Mouse (Mus musculus): ENCODE results near the gene Rhox2e. TPM values are rescaled to one million over a fixed set of nuclear protein-coding genes. Genes with fewer than 3 reads are reported as not detected.
"Not testable (repeated sequence)": the region's sequence is repeated elsewhere in the genome, so short reads cannot be mapped to it uniquely, and the experiment has no call there.

The Rhox2e gene
- polyA plus RNA-seq (2015; fragmentation: Nextera tagmentation; extraction: Ambion mirVana) = not detected in 2 replicates

DNA sequence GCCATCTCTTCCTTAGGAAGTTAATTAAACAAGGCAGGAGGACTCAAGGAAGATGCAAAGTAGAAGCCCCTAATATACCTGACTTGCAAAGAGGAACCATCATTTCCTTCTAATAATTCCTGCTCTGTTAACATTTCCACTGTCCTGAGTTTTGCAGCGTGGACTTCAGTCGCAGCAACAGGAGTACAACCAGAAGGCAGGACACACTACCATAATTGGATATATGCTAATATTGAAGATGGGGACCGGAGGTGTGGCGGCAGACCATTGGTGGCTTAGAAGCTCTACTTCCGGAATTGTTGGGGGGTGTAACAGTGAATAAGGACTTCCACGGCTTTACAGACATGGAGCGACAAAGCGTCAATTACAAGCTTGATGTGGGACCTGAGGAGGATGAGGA, at the start of gene Rhox2e:
Rhox2e (plus strand) TSS at position 301 of the 400 bp plus-strand sequence.
- DNase-seq (ENCODE audit: low spot score) = not testable (repeated sequence)

- DNase-seq (ENCODE audit: low spot score) = not testable (repeated sequence)
These were observed 16.2 kb upstream of the Rhox2e start, which contains the start of gene Rhox4d for GRCm38 (mm10) chrX:37514059-37514458. Rhox4d (plus strand) TSS chrX:37514359.

DNA sequence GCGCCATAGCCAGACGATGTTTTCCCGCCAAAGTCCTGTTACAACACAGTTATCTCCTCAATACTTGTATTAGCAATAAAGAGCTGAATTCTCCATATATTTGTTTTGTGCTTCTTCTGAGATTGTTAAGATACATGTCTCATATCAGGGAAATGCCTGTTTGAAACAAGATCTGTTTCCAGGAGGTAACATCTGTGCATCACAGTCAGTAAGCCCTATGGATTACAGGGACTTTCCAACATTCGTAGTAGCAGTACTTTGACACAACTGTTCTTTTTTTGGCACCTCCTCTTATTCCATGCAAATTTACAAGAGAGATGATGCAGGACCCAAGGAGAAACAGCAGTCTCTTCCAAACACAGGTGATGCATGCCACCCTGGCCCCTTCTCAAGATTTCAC, 11.5 kb downstream of the Rhox2e start, which contains the start of gene Rhox3e:
Rhox3e (plus strand) TSS at position 301 of the 400 bp plus-strand sequence.
- not testable (repeated sequence) for DNase-seq (ENCODE audit: low spot score)

- DNase-seq (ENCODE audit: low spot score) = not testable (repeated sequence)
These were observed 26.9 kb downstream of the Rhox2e start, which contains the start of gene Rhox4e for GRCm38 (mm10) chrX:37557112-37557511. Rhox4e (plus strand) TSS chrX:37557412.

DNA sequence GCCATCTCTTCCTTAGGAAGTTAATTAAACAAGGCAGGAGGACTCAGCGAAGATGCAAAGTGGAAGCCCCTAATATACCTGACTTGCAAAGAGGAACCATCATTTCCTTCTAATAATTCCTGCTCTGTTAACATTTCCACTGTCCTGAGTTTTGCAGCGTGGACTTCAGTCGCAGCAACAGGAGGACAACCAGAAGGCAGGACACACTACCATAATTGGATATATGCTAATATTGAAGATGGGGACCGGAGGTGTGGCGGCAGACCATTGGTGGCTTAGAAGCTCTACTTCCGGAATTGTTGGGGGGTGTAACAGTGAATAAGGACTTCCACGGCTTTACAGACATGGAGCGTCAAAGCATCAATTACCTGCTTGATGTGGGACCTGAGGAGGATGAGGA, 40.9 kb downstream of the Rhox2e start, which contains the start of gene Rhox2f:
Rhox2f (plus strand) TSS at position 301 of the 400 bp plus-strand sequence.
- DNase-seq (ENCODE audit: low spot score) = not testable (repeated sequence)

- DNase-seq (ENCODE audit: low spot score) = not testable (repeated sequence)
These were observed 42.4 kb downstream of the Rhox2e start for GRCm38 (mm10) chrX:37572638-37573037.

- DNase-seq (ENCODE audit: low spot score) = not testable (repeated sequence)
These were observed 50.4 kb downstream of the Rhox2e start, which contains the start of gene Rhox3f for GRCm38 (mm10) chrX:37580692-37581091. Rhox3f (plus strand) TSS chrX:37580992.

Other genes starting within 250 kb of the Rhox2e start
- gene Rhox3a2, start 150.4 kb upstream of the Rhox2e start, polyA plus RNA-seq (2015; fragmentation: Nextera tagmentation; extraction: Ambion mirVana) = not detected in 2 replicates
- 21.3 and 22.2 TPM in 2 replicates for gene Rhox4a2, start 139.6 kb upstream of the Rhox2e start, polyA plus RNA-seq (2015; fragmentation: Nextera tagmentation; extraction: Ambion mirVana)
- not detected in 2 replicates for gene Rhox2b, start 118.4 kb upstream of the Rhox2e start, polyA plus RNA-seq (2015; fragmentation: Nextera tagmentation; extraction: Ambion mirVana)
- 6.4 and 8.1 TPM in 2 replicates for gene Rhox4b, start 98.0 kb upstream of the Rhox2e start, polyA plus RNA-seq (2015; fragmentation: Nextera tagmentation; extraction: Ambion mirVana)
- gene Rhox2c, start 76.8 kb upstream of the Rhox2e start, polyA plus RNA-seq (2015; fragmentation: Nextera tagmentation; extraction: Ambion mirVana) = not detected in 2 replicates
- not detected in 2 replicates for gene Rhox3c, start 71.9 kb upstream of the Rhox2e start, polyA plus RNA-seq (2015; fragmentation: Nextera tagmentation; extraction: Ambion mirVana)
- not detected in 2 replicates for gene Rhox4c, start 50.1 kb upstream of the Rhox2e start, polyA plus RNA-seq (2015; fragmentation: Nextera tagmentation; extraction: Ambion mirVana)
- not detected in 2 replicates for gene Rhox2d, start 37.0 kb upstream of the Rhox2e start, polyA plus RNA-seq (2015; fragmentation: Nextera tagmentation; extraction: Ambion mirVana)
- not detected in 2 replicates for gene Rhox4d, start 16.1 kb upstream of the Rhox2e start, polyA plus RNA-seq (2015; fragmentation: Nextera tagmentation; extraction: Ambion mirVana)
- gene Rhox3e, start 11.6 kb downstream of the Rhox2e start, polyA plus RNA-seq (2015; fragmentation: Nextera tagmentation; extraction: Ambion mirVana) = not detected in 2 replicates
- gene Rhox4e, start 27.0 kb downstream of the Rhox2e start, polyA plus RNA-seq (2015; fragmentation: Nextera tagmentation; extraction: Ambion mirVana) = not detected in 2 replicates
- gene Rhox2f, start 41.0 kb downstream of the Rhox2e start, polyA plus RNA-seq (2015; fragmentation: Nextera tagmentation; extraction: Ambion mirVana) = 0.23 and 0.32 TPM in 2 replicates
- gene Rhox3f, start 50.5 kb downstream of the Rhox2e start, polyA plus RNA-seq (2015; fragmentation: Nextera tagmentation; extraction: Ambion mirVana) = not detected in 2 replicates
- gene Rhox4f, start 77.3 kb downstream of the Rhox2e start, polyA plus RNA-seq (2015; fragmentation: Nextera tagmentation; extraction: Ambion mirVana) = not detected in 2 replicates
- gene Rhox3g, start 98.2 kb downstream of the Rhox2e start, polyA plus RNA-seq (2015; fragmentation: Nextera tagmentation; extraction: Ambion mirVana) = not detected in 2 replicates
- not detected in 2 replicates for gene Rhox2g, start 113.0 kb downstream of the Rhox2e start, polyA plus RNA-seq (2015; fragmentation: Nextera tagmentation; extraction: Ambion mirVana)
- not detected in 2 replicates for gene Rhox4g, start 120.9 kb downstream of the Rhox2e start, polyA plus RNA-seq (2015; fragmentation: Nextera tagmentation; extraction: Ambion mirVana)
- gene Rhox3h, start 138.3 kb downstream of the Rhox2e start, polyA plus RNA-seq (2015; fragmentation: Nextera tagmentation; extraction: Ambion mirVana) = not detected in 2 replicates
- not detected in 2 replicates for gene Rhox2h, start 142.8 kb downstream of the Rhox2e start, polyA plus RNA-seq (2015; fragmentation: Nextera tagmentation; extraction: Ambion mirVana)

Measured in thymus, postnatal 0 days (tissue).